Comparison of ENCODE assay signal across 30 mouse cellular contexts in the genomic region with DNA sequence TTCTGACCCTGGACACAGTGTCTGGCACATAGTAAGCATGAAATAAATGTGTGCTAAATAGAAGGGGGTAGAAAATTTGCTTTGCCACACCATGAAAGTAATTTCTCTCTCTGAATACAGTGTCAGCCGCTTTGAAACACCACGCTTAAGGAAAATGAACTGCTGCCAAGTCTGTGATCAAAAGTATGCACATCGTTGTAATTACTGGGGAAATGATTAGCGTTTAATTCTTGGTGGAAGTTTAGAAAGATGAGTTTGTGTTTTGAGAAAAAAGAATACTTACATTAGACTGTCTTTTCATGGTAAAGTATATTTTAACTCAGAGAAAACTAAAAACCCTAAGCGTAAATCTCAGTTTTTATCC. TPM values are rescaled to one million over a fixed set of nuclear protein-coding genes. Genes with fewer than 3 reads are reported as not detected.
DNase-seq lines count a peak whose midpoint lies in the region; ATAC-seq and TF ChIP-seq lines count a peak whose summit lies in the region.
"Had no signal": no experiment of that assay in that cellular context is flagged by ENCODE, and none has a peak within 500 bp of the region (broad histone marks: within the 10 kb centered on the region; RNA-seq: fewer than 3 reads in every experiment).

No protein-coding gene starts in this region.

- no peaks in the 10 kb centered on the region for H3K27me3 ChIP-seq in kidney, adult 2 months (replicated peaks; ENCODE audit: control insufficient read depth, insufficient read depth, low read length)
- H3K27me3 ChIP-seq in liver, postnatal 0 days (ENCODE audit: insufficient read depth, low read length): no peaks in the 10 kb centered on the region
- no peaks in the 10 kb centered on the region for H3K27me3 ChIP-seq in intestine, postnatal 0 days (replicated peaks; ENCODE audit: control insufficient read depth, insufficient read depth, low read length)
- H3K27me3 ChIP-seq in stomach, postnatal 0 days (ENCODE audit: control insufficient read depth, insufficient read depth, low read length): no peaks in the 10 kb centered on the region
- H3K27me3 ChIP-seq: limb, embryonic 12.5 days; neural tube, embryonic 15.5 days; Patski had no signal

- peaks cover 1% of the 10 kb centered on the region; the same call in 1 of the 2 replicates for H3K36me3 ChIP-seq in kidney, adult 2 months (ENCODE audit: control insufficient read depth, insufficient read depth, low read length)
- no peaks in the 10 kb centered on the region; the same call in 1 of the 2 replicates for H3K36me3 ChIP-seq in liver, postnatal 0 days (replicated peaks; ENCODE audit: insufficient read depth, low read length)
- no peaks in the 10 kb centered on the region for H3K36me3 ChIP-seq in intestine, postnatal 0 days (ENCODE audit: control insufficient read depth, insufficient read depth)
- H3K36me3 ChIP-seq in stomach, postnatal 0 days (ENCODE audit: control insufficient read depth, insufficient read depth, low read length): no peaks in the 10 kb centered on the region
- H3K36me3 ChIP-seq: heart, embryonic 10.5 days; hindbrain, embryonic 10.5 days; limb, embryonic 12.5 days; midbrain, embryonic 10.5 days; neural tube, embryonic 15.5 days had no signal

- ATAC-seq in liver, postnatal 0 days: no peak
- no peak for ATAC-seq in intestine, postnatal 0 days
- no peak for ATAC-seq in stomach, postnatal 0 days (ENCODE audit: low FRiP score, low TSS enrichment)
- ATAC-seq: hindbrain, embryonic 16.5 days; lung, postnatal 0 days; midbrain, embryonic 16.5 days; Patski had no signal

- H3K4me2 ChIP-seq in liver, postnatal 0 days (ENCODE audit: low read depth, low read length): peak overlapping the region; percentile 59
- peak overlapping the region; percentile 63 for H3K4me2 ChIP-seq in intestine, postnatal 0 days (replicated peaks; ENCODE audit: low read depth)
- no peak overlapping the region for H3K4me2 ChIP-seq in stomach, postnatal 0 days (replicated peaks; ENCODE audit: low read depth)
- H3K4me2 ChIP-seq: limb, embryonic 12.5 days; neural tube, embryonic 15.5 days had no signal

- H3K4me3 ChIP-seq in kidney, adult 2 months (ENCODE audit: insufficient read depth, low read depth, low read length): peak overlapping the region; percentile 98
- H3K4me3 ChIP-seq in liver, postnatal 0 days (ENCODE audit: low read depth, low read length): peak overlapping the region; percentile 38; the same call in 1 of the 2 replicates
- peak overlapping the region; percentile 55 for H3K4me3 ChIP-seq in intestine, postnatal 0 days (ENCODE audit: low read depth, low read length)
- no peak overlapping the region for H3K4me3 ChIP-seq in stomach, postnatal 0 days (ENCODE audit: low read depth, low read length)
- H3K4me3 ChIP-seq: heart, embryonic 10.5 days; hindbrain, embryonic 10.5 days; layer of hippocampus, adult 2 months; limb, embryonic 12.5 days; midbrain, embryonic 10.5 days; myocyte; neural tube, embryonic 15.5 days had no signal

- TF ChIP-seq EP300 in liver, postnatal 0 days (IDR thresholded peaks at IDR 0.05; ENCODE audit: low read depth): no peak
- no peak for TF ChIP-seq EP300 in stomach, postnatal 0 days (optimal IDR thresholded peaks at IDR 0.05)

- H3K4me1 ChIP-seq in kidney, adult 2 months (ENCODE audit: control insufficient read depth, insufficient read depth, low read length): no peaks in the 10 kb centered on the region; the same call in 1 of the 2 replicates
- H3K4me1 ChIP-seq in liver, postnatal 0 days (ENCODE audit: insufficient read depth): no peaks in the 10 kb centered on the region; the same call in 1 of the 2 replicates
- no peaks in the 10 kb centered on the region for H3K4me1 ChIP-seq in intestine, postnatal 0 days (replicated peaks; ENCODE audit: control insufficient read depth, insufficient read depth, low read length)
- no peaks in the 10 kb centered on the region for H3K4me1 ChIP-seq in stomach, postnatal 0 days (replicated peaks; ENCODE audit: control insufficient read depth, insufficient read depth)
- H3K4me1 ChIP-seq: heart, embryonic 10.5 days; hindbrain, embryonic 10.5 days; limb, embryonic 12.5 days; midbrain, embryonic 10.5 days; neural tube, embryonic 15.5 days had no signal

- WGBS in kidney, adult 2 months: 37% methylated on average over 5 of the region's 5 CpGs
- 77% methylated on average over 5 of the region's 5 CpGs for WGBS in liver, postnatal 0 days (ENCODE audit: insufficient replicate concordance)
- WGBS in intestine, postnatal 0 days: 30% methylated on average over 5 of the region's 5 CpGs
- 44% methylated on average over 5 of the region's 5 CpGs for WGBS in stomach, postnatal 0 days

- peak; percentile 45 for DNase-seq in kidney, adult 2 months
- DNase-seq in kidney, adult 11 months: no peak
- no peak for DNase-seq in liver, postnatal 0 days
- DNase-seq in liver: no peak
- DNase-seq in stomach, postnatal 0 days (ENCODE audit: low spot score): no peak
- DNase-seq in gastrocnemius, postnatal 10 days: no peak
- DNase-seq in adrenal gland, postnatal 10 days: no peak
- DNase-seq: cerebellum, adult 11-12 months; cerebellum, postnatal 10 days; kidney, postnatal 10 days; right cerebral cortex, postnatal 14 days; spleen, adult 18-20 months; thymus, postnatal 36 days had no signal

- TF ChIP-seq POLR2A in kidney, adult 2 months (IDR thresholded peaks at IDR 0.05; ENCODE audit: low read depth, low read length): no peak

- peak overlapping the region; percentile 33; the same call in 1 of the 2 replicates for H3K9ac ChIP-seq in liver, postnatal 0 days (replicated peaks)
- H3K9ac ChIP-seq in intestine, postnatal 0 days (ENCODE audit: low read depth, low read length): peak overlapping the region; percentile 41
- H3K9ac ChIP-seq in stomach, postnatal 0 days (ENCODE audit: low read length): no peak overlapping the region
- H3K9ac ChIP-seq: limb, embryonic 12.5 days; liver, embryonic 14.5 days; neural tube, embryonic 15.5 days had no signal

- TF ChIP-seq CTCF in kidney, adult 2 months (conservative IDR thresholded peaks at IDR 0.05; ENCODE audit: insufficient read depth, insufficient read length, low read depth, low read length): no peak
- TF ChIP-seq CTCF in liver, postnatal 0 days (IDR thresholded peaks at IDR 0.05; ENCODE audit: low read depth): no peak
- TF ChIP-seq CTCF in intestine, postnatal 0 days (IDR thresholded peaks at IDR 0.05; ENCODE audit: low read depth): no peak
- TF ChIP-seq CTCF in stomach, postnatal 0 days (IDR thresholded peaks at IDR 0.05; ENCODE audit: low read depth): no peak

- H3K9me3 ChIP-seq in liver, postnatal 0 days (ENCODE audit: low read length): no peaks in the 10 kb centered on the region
- H3K9me3 ChIP-seq in intestine, postnatal 0 days (ENCODE audit: control insufficient read depth): no peaks in the 10 kb centered on the region
- no peaks in the 10 kb centered on the region for H3K9me3 ChIP-seq in stomach, postnatal 0 days (ENCODE audit: control insufficient read depth, low read length)
- H3K9me3 ChIP-seq: heart, embryonic 10.5 days; hindbrain, embryonic 10.5 days; limb, embryonic 12.5 days; midbrain, embryonic 10.5 days; neural tube, embryonic 15.5 days had no signal

- H3K27ac ChIP-seq in kidney, adult 2 months (ENCODE audit: insufficient read depth, low read depth, low read length): peak overlapping the region; percentile 99
- peak overlapping the region; percentile 25; the same call in 1 of the 2 replicates for H3K27ac ChIP-seq in liver, postnatal 0 days (ENCODE audit: low read depth)
- H3K27ac ChIP-seq in intestine, postnatal 0 days (ENCODE audit: low read depth, low read length): peak overlapping the region; percentile 85
- peak overlapping the region; percentile 72; the same call in 1 of the 2 replicates for H3K27ac ChIP-seq in stomach, postnatal 0 days (replicated peaks)
- H3K27ac ChIP-seq: heart, embryonic 10.5 days; hindbrain, embryonic 10.5 days; layer of hippocampus, adult 2 months; limb, embryonic 12.5 days; liver, embryonic 14.5 days; midbrain, embryonic 10.5 days; neural tube, embryonic 15.5 days had no signal

RNA-seq across cellular contexts. Expression of a gene that starts 27.8 kb away (rescaled TPM):
- 49.6 and 59.2 TPM in 2 replicates for polyA plus RNA-seq in kidney, adult 2 months (2012; rRNA removed)
- polyA plus RNA-seq in liver, postnatal 0 days (2015; fragmentation: Nextera tagmentation; extraction: Ambion mirVana): 35.9 and 43.5 TPM in 2 replicates
- 117 and 139 TPM in 2 replicates for polyA plus RNA-seq in intestine, postnatal 0 days (2015; fragmentation: Nextera tagmentation; extraction: Ambion mirVana)
- polyA plus RNA-seq in stomach, postnatal 0 days (2015; fragmentation: Nextera tagmentation; extraction: Ambion mirVana): 10.5 and 11.5 TPM in 2 replicates
- not detected for total RNA-seq in gastrocnemius, postnatal 10 days (2021)
- 10 to 100 TPM; 14.5 to 19.2 TPM for total RNA-seq in adrenal gland, postnatal 10 days (2021)
- total RNA-seq: ES-E14; granulocyte monocyte progenitor cell, adult 5-6 weeks had no signal
- polyA plus RNA-seq: embryonic facial prominence, embryonic 11.5 days; forebrain, embryonic 11.5 days; hindbrain, embryonic 10.5 days; limb, embryonic 12.5 days; midbrain, embryonic 16.5 days; myocyte; neural tube, embryonic 15.5 days had no signal

Comparison
In these comparisons a context has a peak if more than half of its experiments do, and no peak if none do; other contexts are left out.
1. H3K27ac ChIP-seq: peak in every context shown above with its lines; median percentile 99 in kidney, adult 2 months; 85 in intestine, postnatal 0 days; 72 in stomach, postnatal 0 days; 25 in liver, postnatal 0 days.